Mouse (Mus musculus) ovary, postnatal 36 days (tissue): ENCODE data around the gene Cdc14b.

Experiments
- DNase-seq: peaks from one replicate; pipeline ENCODE4 v3.0.0; 2022; ENCODE audit warnings: low spot score, mixed read lengths

Gene Cdc14b

DNA sequence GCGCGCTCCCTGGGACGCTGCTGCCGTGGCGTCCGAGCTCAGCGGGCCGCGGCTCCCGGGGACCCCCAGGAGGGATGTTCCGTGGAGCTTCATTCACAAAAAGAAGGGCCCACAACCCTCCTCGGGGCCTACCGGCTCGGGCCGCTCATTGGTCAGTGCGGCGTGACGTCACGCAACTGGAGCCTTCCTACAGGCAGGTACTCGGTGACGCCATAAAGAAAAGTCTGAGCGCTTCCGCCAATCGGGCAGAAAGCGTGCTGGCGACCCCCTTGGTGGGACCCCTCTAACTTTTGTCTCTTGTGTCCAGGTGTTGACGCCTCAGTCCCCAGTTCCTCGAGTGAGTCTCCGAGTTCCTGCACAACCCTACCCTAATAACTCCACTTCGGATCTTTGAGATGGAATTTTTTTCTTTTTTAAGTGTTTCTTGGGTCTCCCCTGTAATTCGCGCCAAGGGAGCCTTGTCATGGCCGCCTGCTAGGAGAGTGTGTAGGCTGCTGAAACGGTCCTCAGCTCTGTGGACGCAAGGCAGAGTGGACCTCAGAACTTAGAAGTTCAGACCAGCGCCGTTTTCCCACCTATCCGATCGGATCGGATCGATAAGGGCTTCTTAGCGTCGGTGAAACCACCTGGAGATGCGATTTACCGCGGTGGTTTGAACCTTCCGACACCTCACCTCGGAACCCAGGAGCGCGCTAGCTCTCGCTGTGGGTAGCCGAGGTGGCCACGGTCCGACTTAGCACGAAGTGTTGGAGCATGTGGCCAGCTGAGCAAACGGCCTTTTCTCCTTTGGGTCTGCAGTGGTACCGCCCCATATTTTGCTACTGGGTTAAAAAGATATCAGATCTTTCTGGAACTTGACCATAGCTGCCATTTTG lies at the start of gene Cdc14b:
Gene Cdc14b (minus strand): TSS at position 412 of the 875 bp plus-strand sequence.
- DNase-seq, result peak; percentile 75

DNA sequence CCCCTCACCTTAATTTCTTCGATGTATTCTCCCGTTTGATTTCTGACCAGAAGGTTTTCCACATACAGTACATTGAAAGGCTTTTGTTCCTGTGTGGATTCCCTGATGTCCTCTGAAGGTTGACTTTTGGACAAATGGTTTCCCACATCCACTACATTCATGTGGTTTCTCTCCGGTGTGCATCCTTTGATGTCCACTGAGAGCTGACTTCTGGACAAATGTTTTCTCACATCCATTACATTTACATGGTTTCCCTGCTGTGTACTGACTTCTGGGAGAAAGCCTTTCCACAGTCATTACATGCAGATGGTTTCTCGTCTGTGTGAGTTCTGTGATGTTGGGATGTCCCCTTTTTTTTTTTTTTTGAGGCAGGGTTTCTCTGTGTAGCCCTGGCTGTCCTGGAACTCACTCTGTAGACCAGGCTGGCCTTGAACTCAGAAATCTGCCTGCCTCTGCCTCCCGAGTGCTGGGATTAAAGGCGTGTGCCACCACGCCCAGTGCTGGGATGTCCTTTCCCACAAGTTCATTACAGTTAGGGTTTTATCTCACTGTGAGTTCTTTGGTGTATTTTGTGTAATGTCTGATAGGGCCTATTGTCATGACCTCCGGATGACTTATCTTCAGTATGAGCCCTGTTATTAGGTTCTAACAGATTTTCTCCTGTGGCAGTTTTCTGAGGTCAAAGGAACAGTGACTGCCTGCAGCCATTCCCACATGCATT lies 47.6 kb upstream of the Cdc14b start:
- DNase-seq, result no peak

DNA sequence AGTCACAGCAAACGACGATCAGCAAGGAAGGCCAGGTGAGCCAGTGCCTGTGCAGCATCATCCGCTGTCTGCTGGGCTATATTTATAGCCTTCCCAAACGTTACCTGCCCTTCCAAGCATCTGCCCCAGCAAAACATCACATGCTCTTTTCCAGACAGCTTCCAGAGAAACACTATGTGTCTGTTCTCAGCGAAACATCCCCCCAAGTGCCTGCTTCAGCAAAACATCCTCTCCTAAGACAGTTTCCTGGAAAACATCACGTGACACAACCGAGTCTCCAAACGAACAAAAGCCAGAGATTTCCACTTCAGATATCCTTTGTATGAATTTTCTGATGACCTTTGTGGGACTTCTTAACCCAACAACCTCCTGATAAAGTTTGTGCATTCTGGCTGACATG lies 45.2 kb upstream of the Cdc14b start:
- no peak for DNase-seq

DNA sequence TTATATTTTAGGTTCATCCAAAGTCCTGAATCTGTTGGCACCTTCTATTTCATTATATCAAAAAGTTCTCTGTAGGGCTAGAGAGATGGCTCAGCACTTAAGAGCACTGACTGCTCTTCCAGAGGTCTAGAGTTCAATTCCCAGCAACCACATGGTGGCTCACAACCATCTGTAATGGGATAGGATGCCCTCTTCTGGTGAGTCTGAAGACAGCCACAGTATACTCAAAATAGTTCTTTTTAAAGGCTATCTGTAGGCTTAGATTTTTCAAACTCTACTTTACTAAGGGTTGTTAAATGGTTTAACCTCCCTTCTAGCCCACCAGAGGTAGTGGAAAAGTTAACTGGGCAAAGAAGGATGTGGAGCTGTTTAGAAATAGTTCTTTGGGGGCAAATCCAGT lies 44.7 kb upstream of the Cdc14b start:
- no peak for DNase-seq

DNA sequence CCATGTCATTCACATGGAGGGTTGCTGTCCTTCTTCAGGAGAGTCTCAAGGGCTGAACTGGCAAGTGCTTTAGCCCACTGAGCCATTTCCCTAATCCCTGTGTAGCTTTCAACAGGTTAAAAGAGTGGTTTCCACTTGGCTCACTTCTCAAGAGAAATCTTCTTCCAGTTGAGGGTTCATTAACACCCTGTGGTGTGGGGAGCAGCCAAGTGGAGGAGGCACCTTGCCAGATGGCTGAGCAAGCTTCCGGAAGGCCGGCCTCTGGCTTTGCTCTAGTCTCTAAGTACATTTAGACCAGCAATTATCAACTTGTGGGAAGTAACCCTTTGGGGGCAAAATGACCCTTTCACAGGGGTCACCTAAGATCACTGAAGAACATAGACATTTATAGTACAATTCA lies 43.3 kb upstream of the Cdc14b start:
- DNase-seq, result peak; percentile 36

DNA sequence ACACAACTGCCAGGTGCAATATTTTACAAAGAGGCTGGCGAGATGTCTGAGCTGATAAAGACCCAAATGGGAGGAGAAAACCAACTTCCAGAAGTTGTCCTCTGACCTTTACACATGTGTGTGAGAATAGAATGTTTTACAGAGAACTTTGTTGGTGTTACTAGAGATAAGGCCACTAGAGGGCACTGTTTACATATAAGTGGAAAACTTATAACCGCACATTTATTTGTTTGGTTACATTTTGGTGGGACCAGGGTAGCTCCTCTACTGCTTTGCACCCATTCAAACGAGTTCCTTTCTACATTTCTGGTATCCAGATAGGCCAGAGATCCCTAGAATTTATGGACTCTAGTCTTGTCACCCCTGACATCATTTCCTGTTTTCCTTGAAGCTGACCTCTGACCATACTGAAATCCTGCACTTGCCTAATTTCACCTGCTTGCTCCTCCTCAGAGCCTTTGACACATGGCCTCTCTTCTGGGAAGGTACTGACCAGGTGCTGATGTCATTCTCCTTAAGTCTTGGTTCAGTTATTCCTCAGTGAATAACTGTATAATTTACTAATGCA lies 40.5 kb upstream of the Cdc14b start:
- DNase-seq, result no peak

DNA sequence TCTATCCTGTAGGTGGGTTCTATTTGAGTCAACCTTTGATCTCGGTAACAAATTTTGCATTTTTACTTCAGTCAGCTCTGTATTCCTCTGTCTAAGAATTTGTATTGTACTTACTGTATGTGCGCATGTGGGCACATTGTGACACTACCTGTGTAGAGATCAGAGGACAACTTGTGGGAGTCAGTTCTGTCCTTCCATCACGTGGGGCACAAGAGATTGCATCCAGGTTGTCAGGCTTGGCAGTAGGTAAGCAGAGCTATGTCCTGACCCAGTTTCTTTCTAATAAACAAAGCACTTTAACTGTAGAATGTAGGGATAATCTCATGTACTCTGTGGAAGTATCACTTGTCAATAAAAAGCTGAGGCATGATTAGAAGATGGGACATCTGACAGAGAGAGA lies 39.0 kb upstream of the Cdc14b start:
- DNase-seq, result no peak

DNA sequence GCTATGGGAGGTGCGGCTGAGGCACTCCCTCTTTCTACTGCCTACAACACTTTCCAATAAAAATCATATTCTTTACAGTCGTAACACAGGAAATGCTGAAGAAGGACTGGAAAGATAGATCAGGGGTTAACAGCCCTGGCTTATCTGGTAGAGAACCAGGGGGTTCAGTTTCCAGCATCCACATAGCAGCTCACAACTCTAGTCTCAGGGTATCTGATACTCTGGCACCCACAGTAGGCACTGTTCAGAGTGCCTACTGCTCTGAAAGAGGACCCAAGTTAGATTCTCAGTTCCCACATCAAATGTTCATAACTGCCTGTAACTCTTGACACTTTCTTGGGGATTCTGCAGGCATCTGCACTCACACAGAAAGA lies 37.8 kb upstream of the Cdc14b start:
- DNase-seq, result no peak

DNA sequence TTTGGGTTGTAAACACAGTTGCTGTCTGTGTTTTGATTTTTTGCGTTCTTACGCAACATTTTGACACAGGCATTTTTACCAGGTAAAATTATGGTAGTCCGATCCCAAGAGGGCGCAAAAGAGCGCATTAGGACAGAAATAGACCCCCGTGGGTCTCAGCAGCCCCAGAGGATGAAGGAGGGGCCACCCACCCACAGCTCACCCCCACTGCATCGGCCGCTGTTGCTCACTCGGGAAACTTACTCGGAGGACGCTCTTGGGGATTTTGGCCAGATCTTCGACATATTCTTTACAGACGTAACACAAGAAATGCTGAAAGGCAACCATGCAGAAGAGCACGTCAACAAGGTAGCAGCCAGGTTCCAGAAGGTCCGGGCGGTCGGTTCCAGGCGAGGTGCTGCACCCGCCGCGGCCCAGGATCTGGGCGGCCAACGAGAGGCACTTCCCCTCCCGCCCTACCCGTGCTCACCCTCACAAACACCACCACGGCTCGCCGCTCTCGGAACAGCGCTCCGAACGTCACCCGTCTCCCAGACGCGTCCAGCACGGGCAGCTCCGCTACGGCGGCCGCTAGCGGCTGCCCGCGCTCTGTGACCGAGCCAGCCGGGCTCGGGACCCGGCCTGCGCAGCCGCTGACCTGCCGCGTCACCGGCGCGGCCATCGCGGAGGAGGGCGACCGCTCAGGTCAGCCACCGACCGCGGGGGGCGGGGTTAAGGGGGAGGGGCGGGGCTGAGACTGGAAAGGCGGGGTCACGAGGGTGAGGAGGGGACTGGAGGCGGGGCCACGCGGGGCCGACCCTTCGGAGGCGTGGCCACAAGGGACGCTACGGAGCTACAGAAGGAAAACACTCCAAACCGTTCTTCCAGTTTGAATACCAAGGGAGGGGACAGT lies 37.2 kb upstream of the Cdc14b start, which contains the start of gene Aaed1:
Gene Aaed1 (minus strand): TSS at position 687 of the 892 bp plus-strand sequence.
- DNase-seq, result peak; percentile 92

DNA sequence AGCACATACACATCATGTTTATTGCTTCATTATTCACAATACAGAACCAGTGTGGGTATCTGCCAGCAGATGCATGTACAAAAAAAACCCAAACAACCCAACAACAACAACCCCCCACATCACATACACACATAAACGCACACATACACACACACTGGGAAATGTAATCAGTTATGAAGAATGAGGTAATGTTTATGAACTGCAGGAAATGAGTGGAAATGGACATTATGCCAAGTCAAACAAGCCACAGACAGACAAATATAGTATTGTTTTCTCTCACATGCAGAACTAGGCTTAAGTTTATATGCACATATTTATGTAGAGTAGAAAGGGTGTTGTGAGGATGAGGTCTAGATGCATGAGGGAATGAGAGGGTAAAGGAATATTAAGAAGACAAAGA lies 36.2 kb upstream of the Cdc14b start:
- DNase-seq, result no peak

DNA sequence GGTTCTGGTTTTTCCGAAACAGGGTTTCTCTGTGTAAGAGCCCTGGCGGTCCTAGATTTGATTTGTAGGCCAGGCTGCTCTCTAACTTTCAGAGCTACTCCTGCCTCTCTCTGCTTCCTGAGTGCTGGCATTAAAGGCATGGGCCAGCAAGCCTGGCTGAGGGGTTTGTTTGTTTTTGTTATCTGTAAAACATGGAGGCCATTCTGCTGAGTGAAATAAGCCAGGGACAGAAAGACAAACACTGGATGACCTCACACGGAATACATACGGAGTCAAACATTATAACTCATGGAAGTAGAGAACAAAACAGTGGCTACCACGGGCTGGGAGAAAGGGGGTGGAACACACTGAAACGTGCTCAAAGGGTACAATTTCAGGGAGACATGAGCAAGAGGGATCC lies 35.5 kb upstream of the Cdc14b start:
- DNase-seq, result no peak

DNA sequence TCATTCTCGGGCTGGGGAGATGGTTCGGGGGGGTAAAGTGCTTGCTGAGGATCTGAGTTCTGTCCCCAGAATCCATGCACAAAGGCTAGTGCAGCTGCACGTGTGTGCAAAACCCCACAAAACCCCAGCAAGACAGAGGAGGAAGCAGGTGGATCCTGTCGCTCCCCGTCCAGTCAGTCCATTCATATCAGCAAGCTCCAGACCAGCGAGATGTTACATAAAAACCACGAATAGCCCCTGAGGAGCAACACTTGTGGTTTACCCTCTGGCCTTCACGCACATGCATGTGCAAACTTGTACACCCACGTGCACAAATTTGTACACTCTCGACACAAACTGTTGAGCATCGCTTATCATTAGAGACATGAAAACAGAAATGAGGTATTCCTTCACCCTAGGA lies 34.8 kb upstream of the Cdc14b start:
- DNase-seq, result no peak

DNA sequence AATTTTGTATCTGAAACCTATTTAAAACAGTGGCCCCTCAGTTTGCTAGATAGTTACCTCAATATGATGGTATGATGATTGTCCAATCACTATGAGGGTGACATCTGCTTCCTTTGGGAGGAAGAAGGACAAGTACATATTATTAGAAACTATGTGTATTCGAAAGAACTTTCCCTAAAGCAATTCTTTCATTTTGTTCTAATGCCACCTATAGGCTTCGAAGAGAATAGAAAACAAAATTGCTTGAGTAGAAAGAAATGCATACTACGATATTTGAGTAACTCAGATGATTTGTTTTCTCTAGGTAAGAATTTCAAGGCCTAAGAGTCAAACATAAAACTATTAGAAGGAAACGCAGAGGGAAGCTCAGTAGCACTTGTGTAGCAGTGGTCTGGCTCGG lies 33.9 kb upstream of the Cdc14b start:
- DNase-seq, result no peak

DNA sequence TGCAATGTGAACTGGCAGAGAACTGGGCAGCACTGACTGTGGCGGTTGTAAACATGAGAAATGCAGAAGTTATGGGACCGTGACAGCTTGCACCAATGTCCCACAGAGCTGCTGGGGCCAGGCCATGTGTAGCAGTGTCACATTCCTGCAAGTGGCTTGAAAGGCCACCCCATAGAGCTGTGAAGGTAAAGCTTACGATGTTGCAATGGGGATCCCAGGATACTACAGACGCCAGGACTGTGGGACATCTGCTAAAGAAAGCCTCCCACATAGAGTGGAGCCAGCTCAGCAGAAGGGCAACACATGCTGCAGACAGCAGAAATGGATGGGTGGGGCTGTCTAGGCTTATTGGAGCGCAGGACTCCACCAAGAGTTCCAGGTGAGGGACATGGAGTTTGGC lies 32.4 kb upstream of the Cdc14b start:
- no peak for DNase-seq

DNA sequence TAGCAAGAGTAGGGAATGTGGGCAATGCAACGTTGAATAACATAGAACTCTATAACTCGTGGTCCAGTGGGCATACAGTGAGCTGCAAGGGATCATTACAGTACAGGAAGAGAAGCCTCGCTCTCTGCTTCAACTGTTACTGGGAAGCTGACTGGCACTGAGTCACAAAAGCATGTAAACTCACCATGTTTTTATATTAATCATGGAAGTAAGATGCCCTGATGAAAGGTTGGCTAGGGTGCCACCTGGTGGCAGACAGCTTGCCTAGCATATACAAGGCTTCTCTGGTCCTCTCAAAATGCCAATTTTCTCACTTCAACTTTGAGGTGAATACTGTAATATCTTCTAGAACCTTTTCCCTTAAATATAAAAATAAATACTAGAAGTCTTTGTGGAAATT lies 31.0 kb upstream of the Cdc14b start:
- peak; percentile 51 for DNase-seq

DNA sequence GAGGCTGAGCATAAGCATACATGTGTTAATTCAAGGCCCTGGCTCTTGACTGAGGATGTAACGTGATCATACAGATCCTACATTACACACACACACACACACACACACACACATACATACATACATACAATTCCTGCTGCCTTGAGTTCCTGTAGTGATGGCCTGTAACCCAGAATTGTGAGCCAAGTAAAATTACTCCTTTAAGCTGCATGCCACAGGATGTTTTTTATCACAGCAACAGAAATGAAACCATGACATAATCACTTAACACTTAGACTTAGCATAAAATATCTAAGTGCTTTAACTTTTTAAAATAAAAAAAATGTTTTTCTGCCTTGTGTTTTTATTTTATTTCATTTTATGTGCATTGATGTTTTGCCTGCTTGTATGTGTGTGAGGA lies 24.0 kb upstream of the Cdc14b start:
- DNase-seq, result no peak

DNA sequence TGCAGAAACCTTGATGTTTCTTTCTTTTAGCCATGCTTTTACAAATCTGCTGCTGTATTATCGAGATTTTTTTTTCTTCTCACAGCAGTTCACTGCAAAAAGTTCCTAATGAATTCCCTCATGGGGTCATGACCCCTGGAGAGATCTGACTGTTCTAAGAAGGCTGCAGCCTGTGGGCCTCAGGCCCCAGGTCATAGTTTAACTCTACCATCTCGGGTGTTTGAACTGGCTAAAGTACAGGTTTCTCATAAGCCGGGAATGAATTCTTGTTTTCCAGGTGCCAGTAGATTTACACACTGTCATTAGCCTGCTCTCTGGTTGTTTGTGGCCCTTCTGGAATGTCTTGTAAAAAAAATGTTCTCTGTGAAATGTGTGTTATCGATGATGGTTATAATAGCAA lies 11.7 kb upstream of the Cdc14b start:
- DNase-seq, result no peak

DNA sequence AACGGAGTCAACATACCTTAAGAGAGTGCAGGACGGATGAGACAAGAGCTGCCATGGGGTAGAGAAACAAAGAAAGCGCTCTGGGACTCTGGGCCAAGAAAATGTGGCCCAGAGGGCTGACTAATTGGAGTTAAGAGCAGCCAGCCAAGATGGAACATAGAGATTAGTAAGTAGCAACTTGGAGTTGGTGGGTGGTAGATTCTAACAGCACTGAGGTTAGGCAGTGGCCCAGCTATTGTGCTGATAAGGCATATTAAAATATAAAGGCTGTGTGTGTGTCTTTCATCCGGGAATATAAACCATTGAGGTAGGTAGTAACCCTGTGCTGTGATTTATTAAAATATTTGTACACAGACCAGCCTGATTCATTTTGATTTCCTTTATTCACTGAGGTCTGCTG lies 11.2 kb upstream of the Cdc14b start:
- DNase-seq, result no peak

DNA sequence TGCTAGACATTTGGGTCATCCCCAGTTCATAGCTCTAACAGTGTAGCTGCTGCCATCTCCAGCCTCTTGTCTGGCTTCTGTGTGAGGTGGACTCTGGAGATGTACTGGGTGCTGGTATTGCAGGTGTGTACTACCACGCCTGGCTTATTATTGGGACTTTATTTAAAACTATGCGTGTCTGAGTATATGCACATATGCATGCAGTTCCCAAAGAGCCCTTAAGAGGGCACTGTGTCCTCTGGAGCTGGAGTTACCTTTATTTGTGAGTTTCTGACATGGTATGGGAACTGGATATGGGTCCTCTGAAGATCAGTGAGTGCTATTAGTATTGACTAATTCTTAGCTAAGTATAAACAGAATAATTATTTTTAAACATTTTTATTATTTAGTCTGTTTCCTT lies 9.6 kb upstream of the Cdc14b start:
- DNase-seq, result no peak

DNA sequence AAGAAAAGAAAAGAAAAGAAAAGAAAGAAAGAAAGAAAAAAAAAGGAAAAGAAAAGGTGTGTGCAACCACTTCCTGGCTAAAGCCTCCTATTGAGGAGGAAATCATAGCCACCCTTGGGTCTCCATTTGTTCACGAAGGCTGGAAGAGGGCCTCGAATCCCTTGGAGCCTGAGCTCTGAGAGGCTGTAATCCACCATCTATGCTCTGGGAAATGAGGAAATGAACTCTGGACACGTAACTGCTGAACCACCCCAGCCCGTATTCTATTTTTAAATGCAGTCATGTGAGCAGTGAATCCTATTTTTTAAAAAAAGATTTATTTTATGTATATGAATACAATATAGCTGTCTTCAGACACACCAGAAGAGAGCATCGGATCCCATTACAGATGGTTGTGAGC lies 5.8 kb upstream of the Cdc14b start:
- DNase-seq, result no peak

DNA sequence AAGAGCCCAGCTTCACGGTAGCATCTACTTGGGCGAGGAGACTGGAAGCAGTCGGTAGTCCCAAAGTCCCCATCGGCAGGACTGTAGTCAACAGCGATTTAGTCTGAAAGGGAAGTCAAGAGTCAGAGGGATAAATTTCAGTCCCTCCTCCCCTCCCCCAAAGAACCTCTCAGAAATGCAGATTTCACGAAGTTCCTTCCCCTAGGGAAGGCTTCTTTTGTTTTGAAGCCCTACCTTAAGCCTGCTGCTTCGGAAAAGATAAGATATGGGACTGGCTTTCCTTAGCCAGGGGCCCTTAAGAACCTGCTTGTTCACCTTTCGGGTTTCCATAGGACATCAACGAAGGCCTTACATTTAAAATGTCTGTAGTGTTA lies 651 bp upstream of the Cdc14b start:
- DNase-seq, result no peak
